Mouse (Mus musculus) CD4-positive, CD25-positive, alpha-beta regulatory T cell, adult 9 weeks (primary cell): Measurements from ENCODE around the gene Gm12886. TPM values are rescaled to one million over a fixed set of nuclear protein-coding genes. Genes with fewer than 3 reads are reported as not detected.

Source experiments
- polyA plus RNA-seq: library from polyadenylated mRNA; unstranded; fragments of 100-300 nt; shearing (Covaris generic); gene quantifications from one replicate; pipeline ENCODE4 v1.2.1, GENCODE M21; 2017

Gene Gm12886
- polyA plus RNA-seq = not detected

GRCm38 (mm10) chr4:121422999-121423398 lies at the start of gene Gm12886:
Gm12886 (minus strand) TSS chr4:121423099.

Other genes starting within 250 kb of the Gm12886 start
- gene Rlf, start 208.0 kb downstream of the Gm12886 start, polyA plus RNA-seq = 33.8 TPM
- not detected for gene Gm12888, start 98.2 kb downstream of the Gm12886 start, polyA plus RNA-seq
- not detected for gene Gm12887, start 199.0 kb upstream of the Gm12886 start, polyA plus RNA-seq